Mouse (Mus musculus) brain, embryonic 14.5 days (tissue): Measurements from ENCODE around the gene Clstn2.

ENCODE experiments used
- CTCF ChIP-seq: fragments of 200-500 bp; IDR thresholded peaks from 2 replicates; pipeline ENCODE4 v1.5.1; 2012; ENCODE audit warnings: inconsistent platforms, mild to moderate bottlenecking, moderate library complexity, borderline replicate concordance; ENCODE audit not compliant: insufficient read depth, insufficient read length; ENCODE audit errors: extremely low read depth
- POLR2A ChIP-seq: fragments of 200-500 bp; IDR thresholded peaks from 2 replicates; pipeline ENCODE4 v1.6.1; 2012; ENCODE audit warnings: mild to moderate bottlenecking, inconsistent platforms, borderline replicate concordance; ENCODE audit not compliant: poor library complexity, insufficient read depth, insufficient read length, severe bottlenecking; ENCODE audit errors: extremely low read depth

DNA sequence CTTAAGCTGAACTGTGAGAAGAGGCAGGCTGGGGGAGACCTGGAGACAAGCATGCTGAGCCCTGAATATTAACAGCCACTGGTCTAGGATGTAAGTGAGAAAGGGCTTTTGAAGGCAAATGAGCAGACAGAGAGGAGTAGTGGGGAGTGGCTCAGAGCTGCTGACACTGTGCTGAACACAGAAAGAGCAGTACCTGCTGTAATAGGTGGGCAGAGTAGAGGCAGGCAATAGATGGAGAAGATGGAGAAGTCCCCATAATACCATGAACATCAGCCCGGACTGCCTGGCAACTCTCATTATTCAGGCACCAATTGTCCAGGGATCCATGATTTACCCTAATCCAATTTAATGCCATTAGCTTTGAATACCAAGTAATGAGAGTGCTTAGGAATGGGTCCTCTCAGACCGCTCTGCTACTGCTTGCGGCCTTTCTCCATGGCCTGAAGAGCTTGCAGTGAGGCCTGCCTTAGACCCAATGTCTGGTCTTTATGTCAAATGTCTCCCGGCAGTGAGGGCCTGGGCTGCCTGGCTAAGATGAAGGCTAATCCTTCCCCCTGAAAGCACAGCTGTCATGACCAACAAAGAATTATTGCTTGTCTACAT lies 329.0 kb downstream of the Clstn2 start:
- no peak for TF ChIP-seq CTCF
- no peak for TF ChIP-seq POLR2A
